Mouse (Mus musculus) ovary, adult 10 weeks (tissue): ENCODE data around the gene Ttk. TPM values are rescaled to one million over a fixed set of nuclear protein-coding genes. Genes with fewer than 3 reads are reported as not detected.

Experiments used
- polyA plus RNA-seq: library from polyadenylated mRNA; stranded (reverse); fragments of 350-450 nt; fragmentation: Illumina TruSeq; extraction: RNeasy Lipid Tissue Mini Kit (QIAGEN cat#74804); gene quantifications from one replicate; pipeline ENCODE4 v1.2.3, GENCODE M21; 2014

The Ttk gene
- 50.2 TPM for polyA plus RNA-seq

GRCm38 (mm10) chr9:83833811-83834747, at the start of gene Ttk:
Gene Ttk (plus strand): TSS chr9:83834689.

GRCm38 (mm10) chr9:83805977-83806815, 28.3 kb upstream of the Ttk start, which contains the start of gene Elovl4:
Gene Elovl4 (minus strand): TSS chr9:83806277.

Other genes with a start within 250 kb of the Ttk start
- gene Elovl4, start 28.4 kb upstream of the Ttk start, polyA plus RNA-seq, result 5.0 TPM
- 62.5 TPM for gene Bckdhb, start 90.5 kb downstream of the Ttk start, polyA plus RNA-seq